Mouse (Mus musculus): ENCODE data around the gene Mogs. TPM values are rescaled to one million over a fixed set of nuclear protein-coding genes. Genes with fewer than 3 reads are reported as not detected.

Mogs gene
- polyA plus RNA-seq, 1 experiment from 2014 or later: 24.7 TPM

- Histone ChIP-seq H3K4me1 (peaks cover 17% of the 10 kb centered on the region), H3K36me3 (replicated peaks) (no peaks in the 10 kb centered on the region), H3K9ac (no peak overlapping the region), H3K27me3 (replicated peaks) (peaks cover 9% of the 10 kb centered on the region; the same call in 1 of the 2 replicates), H3K4me3 (no peak overlapping the region), H3K27ac (no peak overlapping the region), H3K9me3 (no peaks in the 10 kb centered on the region), H3K4me2 (no peak overlapping the region)
- no peak for ATAC-seq (replicated peaks)
- WGBS: 86% methylated on average over 9 of the region's 9 CpGs
Measured at GRCm38 (mm10) chr6:83132176-83132919, 17.1 kb downstream of the Mogs start.

- H3K27ac ChIP-seq: no peak overlapping the region
- peaks cover 30% of the 10 kb centered on the region for H3K4me1 ChIP-seq
- H3K9me3 ChIP-seq: no peaks in the 10 kb centered on the region
- no peak for ATAC-seq (replicated peaks)
- H3K9ac ChIP-seq: no peak overlapping the region
- H3K4me2 ChIP-seq: no peak overlapping the region
- H3K4me3 ChIP-seq: no peak overlapping the region
- H3K36me3 ChIP-seq (replicated peaks): no peaks in the 10 kb centered on the region
- peaks cover 9% of the 10 kb centered on the region; the same call in 1 of the 2 replicates for H3K27me3 ChIP-seq (replicated peaks)
- 68% methylated on average over 3 of the region's 3 CpGs for WGBS
Measured at GRCm38 (mm10) chr6:83134226-83134625, 18.9 kb downstream of the Mogs start.

- H3K36me3 ChIP-seq (replicated peaks): no peaks in the 10 kb centered on the region
- 63% methylated on average over 7 of the region's 7 CpGs for WGBS
- H3K4me1 ChIP-seq: peaks cover 30% of the 10 kb centered on the region
- H3K27me3 ChIP-seq (replicated peaks): peaks cover 9% of the 10 kb centered on the region; the same call in 1 of the 2 replicates
- H3K4me2 ChIP-seq: peak within 1 kb of the TSS; percentile 31
- no peak within 1 kb of the TSS for H3K27ac ChIP-seq
- no peaks in the 10 kb centered on the region for H3K9me3 ChIP-seq
- 0 out of 2 replicates have a peak within 1 kb of the TSS, but pooled peaks have one; percentile 3 for H3K4me3 ChIP-seq
- no peak within 1 kb of the TSS for H3K9ac ChIP-seq
- no peak for ATAC-seq (replicated peaks)
Measured at GRCm38 (mm10) chr6:83134951-83135513, 19.7 kb downstream of the Mogs start, which contains the start of gene Rtkn. Gene Rtkn, plus strand, starts transcription at chr6:83135463.

GRCm38 (mm10) chr6:83135571-83136161, 20.4 kb downstream of the Mogs start:
- H3K27me3 ChIP-seq (replicated peaks): peaks cover 9% of the 10 kb centered on the region; the same call in 1 of the 2 replicates
- no peak overlapping the region for H3K27ac ChIP-seq
- no peak overlapping the region for H3K9ac ChIP-seq
- 9% methylated on average over 37 of the region's 37 CpGs for WGBS
- ATAC-seq (replicated peaks): no peak
- H3K4me3 ChIP-seq: 0 out of 2 replicates have a peak overlapping the region, but pooled peaks have one; percentile 3
- H3K4me1 ChIP-seq: peaks cover 30% of the 10 kb centered on the region
- no peaks in the 10 kb centered on the region for H3K9me3 ChIP-seq
- H3K4me2 ChIP-seq: peak overlapping the region; percentile 31
- no peaks in the 10 kb centered on the region for H3K36me3 ChIP-seq (replicated peaks)

GRCm38 (mm10) chr6:83136291-83136880, 21.1 kb downstream of the Mogs start:
- no peak for ATAC-seq (replicated peaks)
- H3K9ac ChIP-seq: 0 out of 2 replicates have a peak overlapping the region, but pooled peaks have one; percentile 4

GRCm38 (mm10) chr6:83136881-83137575, 21.7 kb downstream of the Mogs start:
- Histone ChIP-seq H3K4me1 (peaks cover 32% of the 10 kb centered on the region), H3K4me2 (peak overlapping the region; percentile 49), H3K9me3 (no peaks in the 10 kb centered on the region), H3K27me3 (replicated peaks) (peaks cover 9% of the 10 kb centered on the region; the same call in 1 of the 2 replicates), H3K27ac (peak overlapping the region; percentile 76), H3K9ac (peak overlapping the region; percentile 4), H3K4me3 (peak overlapping the region; percentile 31), H3K36me3 (replicated peaks) (no peaks in the 10 kb centered on the region)
- under 1% methylated on average over 25 of the region's 26 CpGs for WGBS
- ATAC-seq (replicated peaks): peak; percentile 68

More at GRCm38 (mm10) chr6:83136291-83136880, 21.1 kb downstream of the Mogs start:
- Histone ChIP-seq H3K9me3 (no peaks in the 10 kb centered on the region), H3K4me1 (peaks cover 30% of the 10 kb centered on the region), H3K36me3 (replicated peaks) (no peaks in the 10 kb centered on the region), H3K27ac (peak overlapping the region; percentile 76), H3K4me3 (peak overlapping the region; percentile 31), H3K4me2 (peak overlapping the region; percentile 49), H3K27me3 (replicated peaks) (peaks cover 9% of the 10 kb centered on the region; the same call in 1 of the 2 replicates)
- 10% methylated on average over 5 of the region's 5 CpGs for WGBS

- Histone ChIP-seq H3K27ac (peak overlapping the region; percentile 76), H3K9ac (peak overlapping the region; percentile 4; the same call in 1 of the 2 replicates), H3K9me3 (no peaks in the 10 kb centered on the region), H3K4me2 (peak overlapping the region; percentile 49), H3K4me3 (peak overlapping the region; percentile 31), H3K36me3 (replicated peaks) (no peaks in the 10 kb centered on the region), H3K4me1 (peaks cover 38% of the 10 kb centered on the region), H3K27me3 (replicated peaks) (peaks cover 9% of the 10 kb centered on the region; the same call in 1 of the 2 replicates)
- 2% methylated on average over 12 of the region's 12 CpGs for WGBS
- peak; percentile 24 for ATAC-seq (replicated peaks)
Measured at GRCm38 (mm10) chr6:83137576-83137950, 22.3 kb downstream of the Mogs start.

- Histone ChIP-seq H3K27ac (peak overlapping the region; percentile 76), H3K27me3 (replicated peaks) (peaks cover 9% of the 10 kb centered on the region; the same call in 1 of the 2 replicates), H3K4me1 (peaks cover 38% of the 10 kb centered on the region), H3K4me3 (peak overlapping the region; percentile 31), H3K36me3 (replicated peaks) (no peaks in the 10 kb centered on the region), H3K4me2 (peak overlapping the region; percentile 49), H3K9me3 (no peaks in the 10 kb centered on the region), H3K9ac (no peak overlapping the region)
- 1% methylated on average over 11 of the region's 11 CpGs for WGBS
- no peak; the same call in 1 of the 2 replicates for ATAC-seq (replicated peaks)
Measured at GRCm38 (mm10) chr6:83138056-83138455, 22.8 kb downstream of the Mogs start.

- Histone ChIP-seq H3K4me2 (no peak overlapping the region), H3K36me3 (replicated peaks) (no peaks in the 10 kb centered on the region), H3K9me3 (no peaks in the 10 kb centered on the region), H3K27ac (no peak overlapping the region), H3K4me3 (no peak overlapping the region), H3K4me1 (peaks cover 38% of the 10 kb centered on the region), H3K27me3 (replicated peaks) (peaks cover 6% of the 10 kb centered on the region; the same call in 1 of the 2 replicates), H3K9ac (no peak overlapping the region)
- no peak for ATAC-seq (replicated peaks)
- 89% methylated on average over 8 of the region's 8 CpGs for WGBS
Measured at GRCm38 (mm10) chr6:83140044-83140443, 24.7 kb downstream of the Mogs start.

GRCm38 (mm10) chr6:83141636-83142035, 26.3 kb downstream of the Mogs start:
- H3K4me3 ChIP-seq: peak overlapping the region; percentile 28; the same call in 1 of the 2 replicates

GRCm38 (mm10) chr6:83142211-83142731, 27.0 kb downstream of the Mogs start:
- Histone ChIP-seq H3K4me3 (peak overlapping the region; percentile 28), H3K4me2 (peak overlapping the region; percentile 53), H3K27ac (no peak overlapping the region), H3K27me3 (replicated peaks) (no peaks in the 10 kb centered on the region), H3K9ac (peak overlapping the region; percentile 21), H3K9me3 (no peaks in the 10 kb centered on the region), H3K4me1 (peaks cover 21% of the 10 kb centered on the region), H3K36me3 (replicated peaks) (no peaks in the 10 kb centered on the region)
- ATAC-seq (replicated peaks): peak; percentile 22
- WGBS: 1% methylated on average over 41 of the region's 41 CpGs

More at GRCm38 (mm10) chr6:83141636-83142035, 26.3 kb downstream of the Mogs start:
- no peak overlapping the region for H3K27ac ChIP-seq
- H3K27me3 ChIP-seq (replicated peaks): 0 out of 2 replicates have a peak, but pooled peaks cover 2% of the 10 kb centered on the region
- H3K36me3 ChIP-seq (replicated peaks): no peaks in the 10 kb centered on the region
- H3K9ac ChIP-seq: peak overlapping the region; percentile 21; the same call in 1 of the 2 replicates
- peak overlapping the region; percentile 53 for H3K4me2 ChIP-seq
- H3K4me1 ChIP-seq: peaks cover 28% of the 10 kb centered on the region
- 40% methylated on average over 4 of the region's 4 CpGs for WGBS
- ATAC-seq (replicated peaks): no peak
- H3K9me3 ChIP-seq: no peaks in the 10 kb centered on the region
